Mouse (Mus musculus) hindbrain, embryonic 16.5 days (tissue): Measurements from ENCODE around the gene Sv2c. TPM values are rescaled to one million over a fixed set of nuclear protein-coding genes. Genes with fewer than 3 reads are reported as not detected.

Experiments
- ATAC-seq: fragments of 200-750 bp; cut with Nextera tagmentation; 2 replicates; pipeline ENCODE4 v1.8.0; 2017; ENCODE audit warnings: moderate TSS enrichment, moderate library complexity
- H3K27ac ChIP-seq: fragments of 300-500 bp; sonication (generic); 2 replicates; pipeline ENCODE4 v1.5.1; 2014; ENCODE audit warnings: low read depth, mild to moderate bottlenecking, control low read depth, low read length, moderate library complexity
- H3K27me3 ChIP-seq: fragments of 300-500 bp; sonication (generic); replicated peaks from 2 replicates; pipeline ENCODE4 v1.6.1; 2014; ENCODE audit warnings: low read length; ENCODE audit not compliant: control insufficient read depth, insufficient read depth
- H3K36me3 ChIP-seq: fragments of 300-500 bp; sonication (generic); 2 replicates; pipeline ENCODE4 v1.6.1; 2014; ENCODE audit warnings: mild to moderate bottlenecking, low read length, moderate library complexity, mixed read lengths; ENCODE audit not compliant: control insufficient read depth, insufficient read depth
- H3K4me1 ChIP-seq: fragments of 300-500 bp; sonication (generic); 2 replicates; pipeline ENCODE4 v1.6.1; 2014; ENCODE audit warnings: low read depth, low read length; ENCODE audit not compliant: control insufficient read depth, insufficient read depth
- H3K4me2 ChIP-seq: fragments of 300-500 bp; sonication (generic); 2 replicates; pipeline ENCODE4 v1.6.1; 2014; ENCODE audit warnings: mild to moderate bottlenecking, low read length, control low read depth, moderate library complexity
- H3K4me3 ChIP-seq: fragments of 300-500 bp; sonication (generic); 2 replicates; pipeline ENCODE4 v1.5.1; 2014; ENCODE audit warnings: mild to moderate bottlenecking, low read length, control low read depth, moderate library complexity
- H3K9ac ChIP-seq: fragments of 300-500 bp; sonication (generic); 2 replicates; pipeline ENCODE4 v1.6.1; 2014; ENCODE audit warnings: low read depth, mild to moderate bottlenecking, control low read depth, low read length, moderate library complexity
- H3K9me3 ChIP-seq: fragments of 300-500 bp; sonication (generic); 2 replicates; pipeline ENCODE4 v1.6.1; 2014; ENCODE audit warnings: mild to moderate bottlenecking, low read length, moderate library complexity; ENCODE audit not compliant: control insufficient read depth
- WGBS: fragments of 180-500 bp; shearing (Covaris S2); extraction: QIAGEN DNeasy Blood & Tissue Kit; methylation state at CpG from one replicate; pipeline ENCODE4 v1.1.7; 2014; 5-methylcytosine and 5-hydroxymethylcytosine counted together
- polyA plus RNA-seq: library from polyadenylated mRNA; unstranded; fragments of >200 nt; fragmentation: Nextera tagmentation; extraction: Ambion mirVana; gene quantifications from 2 replicates; pipeline ENCODE4 v1.2.1, GENCODE M21; 2015

The Sv2c gene
- polyA plus RNA-seq, result 35.2 and 35.6 TPM in 2 replicates

- peaks cover 2% of the 10 kb centered on the region; the same call in 1 of the 2 replicates for H3K27me3 ChIP-seq
- peak within 1 kb of the TSS; percentile 84 for H3K27ac ChIP-seq
- ATAC-seq, result peak; percentile 70
- peaks cover 4% of the 10 kb centered on the region; the same call in 1 of the 2 replicates for H3K4me1 ChIP-seq
- H3K9me3 ChIP-seq, result no peaks in the 10 kb centered on the region
- H3K4me2 ChIP-seq, result peak within 1 kb of the TSS; percentile 92
- no peaks in the 10 kb centered on the region for H3K36me3 ChIP-seq
- peak within 1 kb of the TSS; percentile 68 for H3K9ac ChIP-seq
- WGBS, result 0% methylated on average over 39 of the region's 44 CpGs
- peak within 1 kb of the TSS; percentile 67 for H3K4me3 ChIP-seq
These were observed at the start of gene Sv2c for GRCm38 (mm10) chr13:96132401-96132816. Gene Sv2c (minus strand): TSS chr13:96132577.

GRCm38 (mm10) chr13:96180671-96181161, 48.3 kb upstream of the Sv2c start:
- Histone ChIP-seq H3K9ac (no peak overlapping the region; the same call in 1 of the 2 replicates), H3K4me1 (peaks cover 4% of the 10 kb centered on the region; the same call in 1 of the 2 replicates), H3K4me3 (no peak overlapping the region), H3K27ac (no peak overlapping the region), H3K27me3 (no peaks in the 10 kb centered on the region), H3K36me3 (no peaks in the 10 kb centered on the region), H3K9me3 (no peaks in the 10 kb centered on the region), H3K4me2 (peak overlapping the region; percentile 37)
- peak; percentile 55; the same call in 1 of the 2 replicates for ATAC-seq
- 51% methylated on average over 13 of the region's 13 CpGs for WGBS

GRCm38 (mm10) chr13:96175591-96176212, 43.3 kb upstream of the Sv2c start:
- H3K27ac ChIP-seq, result peak overlapping the region; percentile 66
- peak; percentile 95 for ATAC-seq
- peaks cover 6% of the 10 kb centered on the region; the same call in 1 of the 2 replicates for H3K4me1 ChIP-seq
- WGBS, result 31% methylated on average over 8 of the region's 8 CpGs
- no peaks in the 10 kb centered on the region for H3K36me3 ChIP-seq
- H3K27me3 ChIP-seq, result no peaks in the 10 kb centered on the region
- H3K4me2 ChIP-seq, result peak overlapping the region; percentile 29
- H3K4me3 ChIP-seq, result no peak overlapping the region
- no peak overlapping the region for H3K9ac ChIP-seq
- H3K9me3 ChIP-seq, result no peaks in the 10 kb centered on the region

GRCm38 (mm10) chr13:96173686-96174085, 41.3 kb upstream of the Sv2c start:
- Histone ChIP-seq H3K4me2 (no peak overlapping the region), H3K27me3 (no peaks in the 10 kb centered on the region), H3K4me1 (peaks cover 4% of the 10 kb centered on the region), H3K9me3 (no peaks in the 10 kb centered on the region), H3K9ac (no peak overlapping the region), H3K4me3 (no peak overlapping the region), H3K36me3 (no peaks in the 10 kb centered on the region), H3K27ac (no peak overlapping the region)
- no peak for ATAC-seq
- WGBS, result 69% methylated on average over 3 of the region's 3 CpGs

- 90% methylated on average over 3 of the region's 3 CpGs for WGBS
These were observed 39.9 kb upstream of the Sv2c start for GRCm38 (mm10) chr13:96172290-96172689.

GRCm38 (mm10) chr13:96168991-96169665, 36.8 kb upstream of the Sv2c start:
- Histone ChIP-seq H3K9ac (no peak overlapping the region; the same call in 1 of the 2 replicates), H3K4me1 (no peaks in the 10 kb centered on the region; the same call in none of the 2 replicates), H3K27me3 (no peaks in the 10 kb centered on the region), H3K4me2 (peak overlapping the region; percentile 11; the same call in 1 of the 2 replicates), H3K36me3 (no peaks in the 10 kb centered on the region), H3K4me3 (no peak overlapping the region), H3K9me3 (no peaks in the 10 kb centered on the region), H3K27ac (peak overlapping the region; percentile 60; the same call in 1 of the 2 replicates)
- ATAC-seq, result peak; percentile 68
- WGBS, result 38% methylated on average over 11 of the region's 11 CpGs

More at GRCm38 (mm10) chr13:96172290-96172689, 39.9 kb upstream of the Sv2c start:
- no peak for ATAC-seq
- peaks cover 4% of the 10 kb centered on the region for H3K4me1 ChIP-seq
- no peaks in the 10 kb centered on the region for H3K27me3 ChIP-seq
- H3K9me3 ChIP-seq, result no peaks in the 10 kb centered on the region
- no peaks in the 10 kb centered on the region for H3K36me3 ChIP-seq
- no peak overlapping the region for H3K27ac ChIP-seq
- no peak overlapping the region for H3K4me2 ChIP-seq
- H3K4me3 ChIP-seq, result no peak overlapping the region
- H3K9ac ChIP-seq, result no peak overlapping the region

GRCm38 (mm10) chr13:96166593-96166992, 34.2 kb upstream of the Sv2c start:
- Histone ChIP-seq H3K36me3 (no peaks in the 10 kb centered on the region), H3K4me2 (no peak overlapping the region), H3K9ac (no peak overlapping the region), H3K9me3 (no peaks in the 10 kb centered on the region), H3K4me1 (no peaks in the 10 kb centered on the region; the same call in none of the 2 replicates), H3K27ac (no peak overlapping the region), H3K4me3 (no peak overlapping the region), H3K27me3 (no peaks in the 10 kb centered on the region)
- WGBS, result 77% methylated on average over 2 of the region's 2 CpGs
- ATAC-seq, result no peak

GRCm38 (mm10) chr13:96133363-96134100, 1.2 kb upstream of the Sv2c start:
- peak; percentile 35 for ATAC-seq
- Histone ChIP-seq H3K27me3 (peaks cover 2% of the 10 kb centered on the region; the same call in 1 of the 2 replicates), H3K27ac (peak overlapping the region; percentile 70), H3K4me2 (peak overlapping the region; percentile 92), H3K9me3 (no peaks in the 10 kb centered on the region), H3K4me1 (peaks cover 4% of the 10 kb centered on the region; the same call in 1 of the 2 replicates), H3K4me3 (peak overlapping the region; percentile 67), H3K9ac (peak overlapping the region; percentile 62), H3K36me3 (no peaks in the 10 kb centered on the region)
- WGBS, result 3% methylated on average over 28 of the region's 28 CpGs
